Mouse (Mus musculus) embryonic facial prominence, embryonic 14.5 days (tissue): ENCODE measurements at regions not wholly inside any gene's neighbourhood (a gene's known extent, or its start where the extent isn't known, plus 50 kb on each side); places are given as distances from the start of the nearest gene placed in this dataset.

Experiments used
- ATAC-seq: fragments of 200-750 bp; cut with Nextera tagmentation; 2 replicates; pipeline ENCODE4 v1.8.0; 2017; ENCODE audit warnings: low read depth, moderate number of reproducible peaks, moderate TSS enrichment
- DNase-seq: peaks from one replicate; pipeline ENCODE4 v3.0.0-alpha.2; 2015; ENCODE audit warnings: low spot score
- H3K27ac ChIP-seq: fragments of 300-500 bp; sonication (generic); replicated peaks from 2 replicates; pipeline ENCODE4 v1.5.1; 2014; ENCODE audit warnings: low read depth, mild to moderate bottlenecking, low read length, moderate library complexity
- H3K27me3 ChIP-seq: fragments of 300-500 bp; sonication (generic); replicated peaks from 2 replicates; pipeline ENCODE4 v1.6.1; 2014; ENCODE audit warnings: low read length; ENCODE audit not compliant: control insufficient read depth, insufficient read depth
- H3K36me3 ChIP-seq: fragments of 300-500 bp; sonication (generic); 2 replicates; pipeline ENCODE4 v1.6.1; 2014; ENCODE audit warnings: low read length, mixed read lengths; ENCODE audit not compliant: control insufficient read depth, insufficient read depth
- H3K4me1 ChIP-seq: fragments of 300-500 bp; sonication (generic); 2 replicates; pipeline ENCODE4 v1.6.1; 2014; ENCODE audit warnings: antibody characterized with exemption, low read length; ENCODE audit not compliant: control insufficient read depth, insufficient read depth
- H3K4me2 ChIP-seq: fragments of 300-500 bp; sonication (generic); 2 replicates; pipeline ENCODE4 v1.6.1; 2014; ENCODE audit warnings: low read depth, mild to moderate bottlenecking, low read length, moderate library complexity, mixed read lengths
- H3K4me3 ChIP-seq: fragments of 300-500 bp; sonication (generic); 2 replicates; pipeline ENCODE4 v1.5.1; 2014; ENCODE audit warnings: low read depth, mild to moderate bottlenecking, low read length
- H3K9ac ChIP-seq: fragments of 300-500 bp; sonication (generic); 2 replicates; pipeline ENCODE4 v1.6.1; 2014; ENCODE audit warnings: low read depth, mild to moderate bottlenecking, low read length, moderate library complexity, mixed read lengths
- H3K9me3 ChIP-seq: fragments of 300-500 bp; sonication (generic); 2 replicates; pipeline ENCODE4 v1.6.1; 2016; ENCODE audit warnings: low read length; ENCODE audit not compliant: control insufficient read depth
- WGBS: fragments of 180-500 bp; shearing (Covaris S2); extraction: QIAGEN DNeasy Blood & Tissue Kit; methylation state at CpG from one replicate; pipeline ENCODE4 v1.1.7; 2014; 5-methylcytosine and 5-hydroxymethylcytosine counted together

- Histone ChIP-seq H3K9ac (no peak overlapping the region), H3K27me3 (no peaks in the 10 kb centered on the region), H3K9me3 (no peaks in the 10 kb centered on the region), H3K4me1 (peaks cover 4% of the 10 kb centered on the region; the same call in 1 of the 2 replicates), H3K4me3 (no peak overlapping the region), H3K4me2 (no peak overlapping the region), H3K27ac (no peak overlapping the region), H3K36me3 (no peaks in the 10 kb centered on the region)
- peak; percentile 53 for DNase-seq
- WGBS = 42% methylated on average over 2 of the region's 2 CpGs
- no peak for ATAC-seq
These were observed 247.9 kb upstream of the Tsc22d2 start for GRCm38 (mm10) chr3:58166628-58167027.

- no peak overlapping the region for H3K4me2 ChIP-seq
- WGBS = 84% methylated on average over 3 of the region's 3 CpGs
- no peak overlapping the region for H3K4me3 ChIP-seq
- no peak for ATAC-seq
- H3K27ac ChIP-seq = no peak overlapping the region
- H3K9me3 ChIP-seq = no peaks in the 10 kb centered on the region
- no peak for DNase-seq
- H3K27me3 ChIP-seq = no peaks in the 10 kb centered on the region
- peaks cover 4% of the 10 kb centered on the region; the same call in 1 of the 2 replicates for H3K4me1 ChIP-seq
- H3K36me3 ChIP-seq = no peaks in the 10 kb centered on the region
- no peak overlapping the region for H3K9ac ChIP-seq
These were observed 247.4 kb upstream of the Tsc22d2 start for GRCm38 (mm10) chr3:58167121-58167520.

GRCm38 (mm10) chr3:58167761-58168290, 246.7 kb upstream of the Tsc22d2 start:
- Histone ChIP-seq H3K27ac (no peak overlapping the region), H3K27me3 (no peaks in the 10 kb centered on the region), H3K4me1 (peaks cover 4% of the 10 kb centered on the region; the same call in 1 of the 2 replicates), H3K9me3 (no peaks in the 10 kb centered on the region), H3K9ac (no peak overlapping the region), H3K4me2 (no peak overlapping the region), H3K4me3 (no peak overlapping the region), H3K36me3 (no peaks in the 10 kb centered on the region)
- no peak for ATAC-seq
- no peak for DNase-seq
- whole genome bisulfite sequencing = 100% methylated on average over 1 of the region's 1 CpGs

- 49% methylated on average over 14 of the region's 14 CpGs for WGBS
- peak; percentile 75 for DNase-seq
- Histone ChIP-seq H3K36me3 (no peaks in the 10 kb centered on the region), H3K9ac (no peak overlapping the region), H3K27ac (0 out of 2 replicates have a peak overlapping the region, but pooled peaks have one; percentile 28), H3K9me3 (no peaks in the 10 kb centered on the region), H3K4me1 (peaks cover 4% of the 10 kb centered on the region; the same call in 1 of the 2 replicates), H3K27me3 (no peaks in the 10 kb centered on the region), H3K4me3 (no peak overlapping the region), H3K4me2 (0 out of 2 replicates have a peak overlapping the region, but pooled peaks have one; percentile 18)
- ATAC-seq = no peak
These were observed 245.9 kb upstream of the Tsc22d2 start for GRCm38 (mm10) chr3:58168522-58169185.

GRCm38 (mm10) chr3:58169786-58170185, 244.7 kb upstream of the Tsc22d2 start:
- H3K27ac ChIP-seq = no peak overlapping the region
- no peaks in the 10 kb centered on the region for H3K9me3 ChIP-seq
- DNase-seq (no peak), ATAC-seq (no peak)
- 72% methylated on average over 6 of the region's 6 CpGs for WGBS
- peaks cover 4% of the 10 kb centered on the region; the same call in 1 of the 2 replicates for H3K4me1 ChIP-seq
- no peaks in the 10 kb centered on the region for H3K36me3 ChIP-seq
- no peaks in the 10 kb centered on the region for H3K27me3 ChIP-seq
- H3K4me3 ChIP-seq = no peak overlapping the region
- H3K9ac ChIP-seq = no peak overlapping the region
- H3K4me2 ChIP-seq = no peak overlapping the region

- Histone ChIP-seq H3K4me3 (no peak overlapping the region), H3K9ac (no peak overlapping the region), H3K36me3 (no peaks in the 10 kb centered on the region), H3K4me1 (peaks cover 4% of the 10 kb centered on the region; the same call in 1 of the 2 replicates), H3K27ac (no peak overlapping the region), H3K27me3 (no peaks in the 10 kb centered on the region), H3K9me3 (no peaks in the 10 kb centered on the region), H3K4me2 (no peak overlapping the region)
- ATAC-seq (no peak), DNase-seq (no peak)
- WGBS = 73% methylated on average over 5 of the region's 5 CpGs
These were observed 242.4 kb upstream of the Tsc22d2 start for GRCm38 (mm10) chr3:58172096-58172495.

- no peak overlapping the region for H3K9ac ChIP-seq
- no peaks in the 10 kb centered on the region for H3K27me3 ChIP-seq
- H3K4me3 ChIP-seq = no peak overlapping the region
- H3K27ac ChIP-seq = no peak overlapping the region
- ATAC-seq = no peak
- WGBS = 81% methylated on average over 1 of the region's 1 CpGs
- no peaks in the 10 kb centered on the region; the same call in 1 of the 2 replicates for H3K4me1 ChIP-seq
- no peak for DNase-seq
- H3K4me2 ChIP-seq = no peak overlapping the region
- no peaks in the 10 kb centered on the region for H3K9me3 ChIP-seq
- no peaks in the 10 kb centered on the region for H3K36me3 ChIP-seq
These were observed 240.7 kb upstream of the Tsc22d2 start for GRCm38 (mm10) chr3:58173821-58174220.

GRCm38 (mm10) chr3:58181715-58182114, 232.8 kb upstream of the Tsc22d2 start:
- H3K9me3 ChIP-seq = no peaks in the 10 kb centered on the region
- H3K4me1 ChIP-seq = peaks cover 4% of the 10 kb centered on the region; the same call in 1 of the 2 replicates
- no peaks in the 10 kb centered on the region for H3K27me3 ChIP-seq
- no peak overlapping the region for H3K4me2 ChIP-seq
- no peak overlapping the region for H3K9ac ChIP-seq
- ATAC-seq (no peak), DNase-seq (no peak)
- WGBS = 56% methylated on average over 3 of the region's 3 CpGs
- H3K36me3 ChIP-seq = no peaks in the 10 kb centered on the region
- no peak overlapping the region for H3K27ac ChIP-seq
- no peak overlapping the region for H3K4me3 ChIP-seq

GRCm38 (mm10) chr3:58182299-58182698, 232.2 kb upstream of the Tsc22d2 start:
- H3K9ac ChIP-seq = no peak overlapping the region
- no peak for ATAC-seq
- WGBS = 68% methylated on average over 4 of the region's 4 CpGs
- no peak overlapping the region for H3K27ac ChIP-seq
- H3K9me3 ChIP-seq = no peaks in the 10 kb centered on the region
- H3K4me2 ChIP-seq = no peak overlapping the region
- H3K27me3 ChIP-seq = no peaks in the 10 kb centered on the region
- peaks cover 4% of the 10 kb centered on the region; the same call in 1 of the 2 replicates for H3K4me1 ChIP-seq
- no peak for DNase-seq
- no peak overlapping the region for H3K4me3 ChIP-seq
- H3K36me3 ChIP-seq = no peaks in the 10 kb centered on the region
